Mouse (Mus musculus) liver, postnatal 0 days (tissue): Measurements from ENCODE around the gene Pcnx3. TPM values are rescaled to one million over a fixed set of nuclear protein-coding genes. Genes with fewer than 3 reads are reported as not detected.
"Not testable (repeated sequence)": the region's sequence is repeated elsewhere in the genome, so short reads cannot be mapped to it uniquely, and the experiment has no call there.

Source experiments
- ATAC-seq: fragments of 200-750 bp; cut with Nextera tagmentation; 2 replicates; pipeline ENCODE4 v1.8.0; 2017; ENCODE audit warnings: mild to moderate bottlenecking, moderate library complexity
- DNase-seq: peaks from one replicate; pipeline ENCODE4 v3.0.0-alpha.2; 2016
- H3K27ac ChIP-seq: fragments of 300-500 bp; sonication (generic); 2 replicates; pipeline ENCODE4 v1.5.1; 2014; ENCODE audit warnings: antibody characterized with exemption, moderate library complexity, mild to moderate bottlenecking, low read depth
- H3K27me3 ChIP-seq: fragments of 300-500 bp; sonication (generic); 2 replicates; pipeline ENCODE4 v1.6.1; 2014; ENCODE audit warnings: low read length, control low read depth, mixed read lengths; ENCODE audit not compliant: insufficient read depth
- H3K36me3 ChIP-seq: fragments of 300-500 bp; sonication (generic); replicated peaks from 2 replicates; pipeline ENCODE4 v1.6.1; 2014; ENCODE audit warnings: mild to moderate bottlenecking, control low read depth, low read length, moderate library complexity, mixed read lengths; ENCODE audit not compliant: insufficient read depth
- H3K4me1 ChIP-seq: fragments of 300-500 bp; sonication (generic); 2 replicates; pipeline ENCODE4 v1.6.1; 2014; ENCODE audit warnings: antibody characterized with exemption, mild to moderate bottlenecking, control low read depth; ENCODE audit not compliant: insufficient read depth
- H3K4me2 ChIP-seq: fragments of 300-500 bp; sonication (generic); 2 replicates; pipeline ENCODE4 v1.6.1; 2014; ENCODE audit warnings: low read depth, mild to moderate bottlenecking, low read length, moderate library complexity, mixed read lengths
- H3K4me3 ChIP-seq: fragments of 300-500 bp; sonication (generic); 2 replicates; pipeline ENCODE4 v1.5.1; 2014; ENCODE audit warnings: low read depth, low read length
- H3K9ac ChIP-seq: fragments of 300-500 bp; sonication (generic); replicated peaks from 2 replicates; pipeline ENCODE4 v1.6.1; 2014; ENCODE audit warnings: mild to moderate bottlenecking, moderate library complexity
- H3K9me3 ChIP-seq: fragments of 300-500 bp; sonication (generic); 2 replicates; pipeline ENCODE4 v1.6.1; 2016; ENCODE audit warnings: mild to moderate bottlenecking, control low read depth, low read length, mixed read lengths
- CTCF ChIP-seq: sonication (generic); IDR thresholded peaks from 2 replicates; pipeline ENCODE4 v1.5.1; 2016; ENCODE audit warnings: antibody characterized with exemption, low read depth
- EP300 ChIP-seq: IDR thresholded peaks from 2 replicates; pipeline ENCODE4 v1.6.1; 2016; ENCODE audit warnings: antibody characterized with exemption, low read depth, mild to moderate bottlenecking
- WGBS: fragments of 180-500 bp; shearing (Covaris S2); extraction: QIAGEN DNeasy Blood & Tissue Kit; methylation state at CpG from one replicate; pipeline ENCODE4 v1.1.7; 2014; ENCODE audit not compliant: insufficient replicate concordance; 5-methylcytosine and 5-hydroxymethylcytosine counted together
- polyA plus RNA-seq: library from polyadenylated mRNA; unstranded; fragments of >200 nt; fragmentation: Nextera tagmentation; extraction: Ambion mirVana; gene quantifications from 2 replicates; pipeline ENCODE4 v1.2.1, GENCODE M21; 2015

The Pcnx3 gene
- polyA plus RNA-seq, 1 experiment from 2014 or later, result 5.2 TPM

- peaks cover 29% of the 10 kb centered on the region for H3K36me3 ChIP-seq
- H3K4me2 ChIP-seq, result peak overlapping the region; percentile 100
- peak; percentile 42 for DNase-seq
- no peaks in the 10 kb centered on the region for H3K9me3 ChIP-seq
- H3K27me3 ChIP-seq, result no peaks in the 10 kb centered on the region
- ATAC-seq, result no peak
- TF ChIP-seq EP300 (no peak), CTCF (no peak)
- H3K27ac ChIP-seq, result peak overlapping the region; percentile 97
- peak overlapping the region; percentile 76 for H3K9ac ChIP-seq
- 38% methylated on average over 10 of the region's 10 CpGs for WGBS
- peaks cover 42% of the 10 kb centered on the region for H3K4me1 ChIP-seq
- H3K4me3 ChIP-seq, result peak overlapping the region; percentile 91
These were observed 3.6 kb upstream of the Pcnx3 start for GRCm38 (mm10) chr19:5692086-5692912.

GRCm38 (mm10) chr19:5691601-5692000 is 2.9 kb upstream of the Pcnx3 start:
- 43% methylated on average over 5 of the region's 5 CpGs for WGBS
- ATAC-seq (no peak), DNase-seq (no peak)
- H3K4me2 ChIP-seq, result peak overlapping the region; percentile 100
- peak overlapping the region; percentile 97 for H3K27ac ChIP-seq
- H3K9ac ChIP-seq, result peak overlapping the region; percentile 76
- peak overlapping the region; percentile 91 for H3K4me3 ChIP-seq
- H3K27me3 ChIP-seq, result no peaks in the 10 kb centered on the region
- no peaks in the 10 kb centered on the region for H3K9me3 ChIP-seq
- H3K36me3 ChIP-seq, result peaks cover 23% of the 10 kb centered on the region
- peaks cover 44% of the 10 kb centered on the region for H3K4me1 ChIP-seq
- TF ChIP-seq EP300, result no peak
- TF ChIP-seq CTCF, result no peak

- H3K4me3 ChIP-seq, result peak overlapping the region; percentile 91
- H3K27me3 ChIP-seq, result no peaks in the 10 kb centered on the region
- peak overlapping the region; percentile 97 for H3K27ac ChIP-seq
- ATAC-seq (no peak), DNase-seq (no peak)
- 37% methylated on average over 15 of the region's 15 CpGs for WGBS
- no peak for TF ChIP-seq CTCF
- TF ChIP-seq EP300, result no peak
- H3K4me1 ChIP-seq, result peaks cover 44% of the 10 kb centered on the region
- peak overlapping the region; percentile 76 for H3K9ac ChIP-seq
- H3K9me3 ChIP-seq, result no peaks in the 10 kb centered on the region
- peaks cover 18% of the 10 kb centered on the region for H3K36me3 ChIP-seq
- H3K4me2 ChIP-seq, result peak overlapping the region; percentile 100
These were observed 1.6 kb upstream of the Pcnx3 start for GRCm38 (mm10) chr19:5690343-5690735.

- Histone ChIP-seq H3K4me1 (peaks cover 44% of the 10 kb centered on the region), H3K4me2 (peak overlapping the region; percentile 100), H3K4me3 (peak overlapping the region; percentile 91), H3K27ac (peak overlapping the region; percentile 97), H3K36me3 (peaks cover 18% of the 10 kb centered on the region), H3K9ac (peak overlapping the region; percentile 76), H3K9me3 (no peaks in the 10 kb centered on the region), H3K27me3 (no peaks in the 10 kb centered on the region)
- TF ChIP-seq EP300, result no peak; the same call in none of the 2 replicates
- TF ChIP-seq CTCF, result no peak
- DNase-seq, result peak; percentile 91
- WGBS, result 6% methylated on average over 42 of the region's 42 CpGs
- ATAC-seq, result peak; percentile 66
These were observed 1.0 kb upstream of the Pcnx3 start for GRCm38 (mm10) chr19:5689565-5690342.

DNA sequence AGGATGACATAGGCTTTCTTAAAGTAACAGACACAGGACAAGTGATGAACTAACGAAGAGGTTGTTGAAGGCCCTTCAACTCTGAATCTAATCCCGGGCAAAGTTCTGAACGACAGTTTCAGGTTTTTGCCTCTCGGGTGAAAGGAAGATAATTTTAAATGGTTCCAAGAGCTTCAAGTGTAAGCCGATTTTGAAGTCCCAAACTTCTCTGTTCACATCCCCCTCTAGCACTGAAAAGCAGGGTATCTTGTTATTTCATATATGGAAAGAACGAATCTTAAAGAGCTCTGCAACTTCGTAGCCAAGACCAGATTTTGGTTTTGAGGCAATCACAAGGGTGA is 350 bp upstream of the Pcnx3 start:
- TF ChIP-seq EP300, result 0 out of 2 replicates have a peak, but pooled peaks have one; percentile 3
- TF ChIP-seq CTCF, result no peak
- Histone ChIP-seq H3K27ac (peak overlapping the region; percentile 97), H3K9me3 (no peaks in the 10 kb centered on the region), H3K4me2 (peak overlapping the region; percentile 100), H3K36me3 (peaks cover 23% of the 10 kb centered on the region), H3K4me1 (peaks cover 44% of the 10 kb centered on the region), H3K9ac (peak overlapping the region; percentile 76), H3K27me3 (no peaks in the 10 kb centered on the region), H3K4me3 (peak overlapping the region; percentile 91)
- WGBS, result under 1% methylated on average over 7 of the region's 7 CpGs
- ATAC-seq (no peak), DNase-seq (no peak)

DNA sequence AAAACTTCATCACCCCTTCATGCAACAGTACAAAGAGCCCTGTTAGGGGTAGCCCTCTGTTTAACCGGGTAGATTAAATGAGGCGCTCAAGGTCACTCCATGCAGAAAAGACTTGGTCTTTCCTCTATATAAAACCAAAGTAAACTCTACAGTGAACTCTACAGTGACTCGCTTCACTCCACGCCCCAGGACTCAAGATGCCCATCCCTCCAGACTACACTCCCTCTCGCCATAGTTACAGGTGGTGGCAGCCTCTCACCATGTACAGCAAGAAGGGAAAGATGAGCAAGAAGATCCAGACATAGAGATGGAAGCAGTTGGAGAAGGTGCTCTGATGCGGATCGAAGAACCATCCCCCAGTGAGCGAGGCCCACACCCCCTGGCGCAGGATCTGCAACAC is 970 bp downstream of the Pcnx3 start:
- peaks cover 35% of the 10 kb centered on the region for H3K4me1 ChIP-seq
- ATAC-seq (no peak), DNase-seq (no peak)
- H3K9me3 ChIP-seq, result no peaks in the 10 kb centered on the region
- no peaks in the 10 kb centered on the region for H3K27me3 ChIP-seq
- H3K36me3 ChIP-seq, result peaks cover 32% of the 10 kb centered on the region
- peak overlapping the region; percentile 76 for H3K9ac ChIP-seq
- peak overlapping the region; percentile 91 for H3K4me3 ChIP-seq
- TF ChIP-seq CTCF (no peak), EP300 (no peak)
- peak overlapping the region; percentile 100 for H3K4me2 ChIP-seq
- peak overlapping the region; percentile 97 for H3K27ac ChIP-seq
- WGBS, result 24% methylated on average over 9 of the region's 9 CpGs

- WGBS, result 89% methylated on average over 11 of the region's 12 CpGs
- peaks cover 40% of the 10 kb centered on the region for H3K36me3 ChIP-seq
- not testable (repeated sequence) for ATAC-seq
These were observed 1.8 kb downstream of the Pcnx3 start for GRCm38 (mm10) chr19:5686954-5687353.

More at GRCm38 (mm10) chr19:5686954-5687353, 1.8 kb downstream of the Pcnx3 start:
- not testable (repeated sequence) for H3K4me3 ChIP-seq, H3K9ac ChIP-seq, H3K27ac ChIP-seq, DNase-seq, H3K9me3 ChIP-seq, H3K27me3 ChIP-seq
- Histone ChIP-seq H3K4me2 (peak overlapping the region; percentile 100; the same call in 1 of the 2 replicates), H3K4me1 (peaks cover 28% of the 10 kb centered on the region)
